Mouse (Mus musculus) heart, postnatal 25 days (tissue): ENCODE measurements around the gene Bid. TPM values are rescaled to one million over a fixed set of nuclear protein-coding genes. Genes with fewer than 3 reads are reported as not detected.

ENCODE experiments used
- DNase-seq: peaks from one replicate; pipeline ENCODE4 v3.0.0; 2022; ENCODE audit warnings: low spot score
- intact Hi-C: fragments of 180-260 bp; cut with DNase I; formaldehyde crosslinking; loops from one replicate; pipeline ENCODE4 v1.15.1; 2025
- total RNA-seq, 2 experiments: library from RNA; stranded (reverse); gene quantifications; 2 replicates each; pipeline ENCODE4 v1.2.3; 2021

Gene Bid
- total RNA-seq = 1 to 10 TPM in 1 of 2 experiments, under 1 TPM in 1; 0.89 to 1.2 TPM

DNA sequence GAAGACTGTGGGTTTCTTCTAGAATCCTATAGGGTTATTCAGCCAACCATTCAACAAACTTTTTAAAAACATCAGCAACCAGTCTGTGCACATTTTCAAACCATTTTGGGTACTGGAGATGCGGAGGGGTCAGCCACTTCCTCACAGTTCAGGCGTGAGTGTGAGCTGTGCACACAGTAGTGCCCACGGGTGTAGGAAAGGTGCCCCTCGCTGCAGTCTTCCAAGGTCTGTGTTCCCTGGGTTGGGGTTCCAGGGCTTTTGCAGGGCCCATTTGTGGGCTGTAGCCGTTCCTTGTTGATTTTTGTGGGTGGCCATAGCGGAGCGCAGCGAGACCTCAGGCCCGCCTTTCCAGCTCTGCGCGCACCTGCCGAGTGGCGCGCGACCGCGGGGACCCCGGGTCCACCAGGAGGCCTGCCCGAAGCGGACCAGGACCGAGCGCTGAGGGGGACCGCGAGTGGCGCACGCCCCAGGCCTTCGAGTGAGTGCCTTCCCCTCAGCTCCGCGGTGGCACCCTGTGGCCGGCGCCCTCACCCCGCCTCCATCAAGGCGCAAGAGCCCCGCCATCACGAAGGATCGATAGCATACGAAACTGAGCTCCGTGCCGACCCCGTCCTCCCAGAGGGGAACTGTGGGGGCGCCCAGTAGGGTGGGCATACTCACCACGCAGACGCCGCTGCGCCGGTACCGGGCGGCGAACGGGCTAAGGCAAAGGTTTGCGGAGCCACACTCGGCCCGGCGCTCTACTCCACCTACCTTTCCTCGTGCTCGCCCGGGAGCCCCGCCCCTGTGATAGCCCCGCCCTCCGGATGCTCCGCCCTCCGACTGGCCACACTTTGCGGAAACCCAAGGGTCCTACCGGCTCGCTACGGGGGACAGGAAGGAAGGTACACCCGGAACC, at the start of gene Bid:
Bid (minus strand) TSS at position 780 of the 898 bp plus-strand sequence.
- intact Hi-C loops = loop anchor here (5.0 kb wide), 1 partner anchor 266 kb away; the partner anchor contains the start of gene Pex26

DNA sequence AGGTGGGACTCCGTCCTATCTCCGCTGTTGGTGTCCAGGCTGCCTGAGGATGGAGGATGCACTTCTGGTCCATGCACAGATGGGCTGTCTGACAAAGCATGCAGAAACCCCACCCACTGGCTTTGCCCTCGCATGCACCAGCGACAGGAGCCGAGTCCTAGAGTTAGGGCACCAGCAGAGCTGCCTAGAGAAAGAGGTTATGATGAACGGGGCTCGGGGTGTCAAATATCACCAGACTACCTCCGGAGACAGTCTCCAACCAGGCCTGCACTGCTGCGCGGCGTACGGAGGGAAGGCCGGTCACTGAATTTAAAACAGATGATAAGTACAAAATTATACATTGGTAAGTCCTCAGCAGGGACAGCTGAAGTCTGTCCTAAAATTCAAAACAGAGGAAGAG, 49.2 kb upstream of the Bid start:
- DNase-seq = no peak
- intact Hi-C loops = no loop called here

More for the DNA sequence above, at the start of gene Bid:
- peak; percentile 80 for DNase-seq

DNA sequence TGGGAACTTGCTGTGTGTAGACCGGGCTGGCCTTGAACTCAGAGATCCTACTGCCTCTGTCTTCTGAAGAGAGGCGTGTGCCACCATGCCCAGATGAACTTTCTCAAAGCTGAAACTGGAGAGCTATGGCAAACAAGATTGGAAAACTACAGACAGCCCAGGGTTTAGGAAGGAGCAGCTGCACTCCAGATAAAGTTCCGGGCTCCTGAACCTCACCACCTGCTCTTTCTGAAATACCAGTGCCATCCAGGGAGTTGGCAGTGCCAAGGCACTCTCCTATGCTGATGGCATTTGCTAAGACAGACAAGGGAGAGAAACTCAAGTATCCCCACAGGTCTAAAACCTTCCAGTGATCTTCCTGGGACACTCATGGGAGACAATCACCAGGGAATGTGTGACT, 47.5 kb upstream of the Bid start:
- no peak for DNase-seq
- intact Hi-C loops = no loop called here

DNA sequence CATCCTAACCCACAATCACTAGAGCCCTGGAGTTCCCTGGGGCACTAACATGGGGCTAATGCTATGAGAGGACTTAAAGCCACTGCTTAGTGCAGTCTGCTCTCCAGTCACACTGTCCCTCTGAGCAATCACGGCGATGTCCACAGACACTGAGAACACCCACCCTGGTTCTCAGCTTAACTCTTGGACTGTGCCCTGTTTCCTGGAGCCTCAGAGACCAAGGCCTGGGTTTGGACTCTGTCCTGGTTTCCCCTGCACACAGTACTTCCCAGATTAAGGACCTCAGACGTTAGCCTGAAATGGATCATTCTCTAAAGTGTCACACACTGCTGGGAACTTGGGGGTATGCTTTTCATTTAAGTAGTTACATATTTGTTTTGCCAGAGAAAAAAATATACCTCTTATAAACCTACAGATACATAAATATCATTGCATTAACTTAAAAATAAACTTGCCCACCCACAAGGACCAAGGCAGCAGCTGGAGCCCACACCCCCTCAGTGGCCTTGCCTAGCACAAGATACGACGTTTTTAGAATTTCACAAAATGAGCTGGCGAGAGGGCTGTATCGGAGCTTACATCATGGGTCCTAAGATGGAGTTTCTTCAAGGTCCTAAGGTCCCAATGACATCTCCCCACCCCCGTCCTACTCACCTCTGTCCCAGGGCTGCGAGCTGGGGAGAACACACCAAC, 43.8 kb upstream of the Bid start:
- no peak for DNase-seq
- intact Hi-C loops = no loop called here

DNA sequence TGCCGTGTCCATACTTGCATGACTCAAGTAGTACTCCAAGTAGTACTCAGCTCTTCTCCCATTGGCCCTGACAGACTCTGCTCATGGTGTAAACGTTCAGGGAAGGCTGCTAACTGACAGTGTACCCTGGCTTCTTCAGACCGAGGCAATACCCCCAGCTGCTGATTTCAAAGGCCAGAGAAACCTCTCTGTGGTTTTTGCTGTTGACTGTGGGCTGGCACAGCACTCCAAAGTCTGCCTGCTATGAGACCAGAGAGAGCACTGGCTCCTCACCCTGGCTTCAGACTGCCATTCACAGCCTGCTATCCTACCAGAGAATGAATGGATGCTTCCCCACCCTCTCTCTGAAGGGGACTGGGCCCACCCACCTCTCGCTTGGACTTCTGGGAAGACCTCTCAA, 40.7 kb upstream of the Bid start:
- DNase-seq = no peak
- intact Hi-C loops = no loop called here

DNA sequence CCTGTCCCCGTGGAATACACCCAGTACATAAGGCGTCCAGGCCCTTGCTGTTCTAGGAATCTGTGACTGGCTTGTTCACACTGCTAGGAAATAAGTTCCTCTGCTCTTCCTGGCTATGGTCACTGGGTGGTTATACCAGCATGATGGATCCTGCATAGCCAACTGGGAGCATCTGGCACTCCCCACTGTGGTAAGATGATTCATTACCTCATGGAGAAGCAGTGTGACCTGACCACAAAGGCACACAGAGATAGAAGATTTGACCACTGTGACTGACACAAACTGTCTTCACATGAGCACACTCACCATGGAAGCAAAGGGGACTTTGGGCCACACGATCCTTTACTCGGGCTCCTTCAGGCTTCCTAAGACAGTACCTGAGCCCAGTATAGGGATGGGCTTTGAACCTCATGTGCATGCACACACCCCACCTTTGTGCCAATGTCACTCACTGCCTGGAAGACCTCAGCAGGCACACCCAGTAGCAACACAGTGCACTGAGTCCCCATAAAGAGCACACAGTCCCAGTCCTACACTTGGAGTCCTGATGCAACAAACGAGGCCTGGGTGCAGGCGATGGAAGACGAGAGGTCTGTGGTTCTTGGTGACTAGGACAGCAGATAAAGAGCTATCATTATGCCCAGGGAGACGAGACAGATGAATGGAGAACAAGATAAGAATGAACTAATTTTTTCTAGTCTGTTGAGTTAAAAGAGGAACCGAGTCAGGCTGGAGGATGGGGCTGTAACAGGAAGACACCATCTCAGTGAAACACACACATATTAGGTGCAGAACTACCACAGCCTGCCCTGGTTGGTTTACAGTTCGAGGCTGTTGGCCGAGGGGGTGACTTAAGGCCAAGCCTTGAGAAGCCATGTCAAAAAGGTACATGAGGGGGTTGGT, 39.9 kb upstream of the Bid start:
- no peak for DNase-seq
- intact Hi-C loops = no loop called here

DNA sequence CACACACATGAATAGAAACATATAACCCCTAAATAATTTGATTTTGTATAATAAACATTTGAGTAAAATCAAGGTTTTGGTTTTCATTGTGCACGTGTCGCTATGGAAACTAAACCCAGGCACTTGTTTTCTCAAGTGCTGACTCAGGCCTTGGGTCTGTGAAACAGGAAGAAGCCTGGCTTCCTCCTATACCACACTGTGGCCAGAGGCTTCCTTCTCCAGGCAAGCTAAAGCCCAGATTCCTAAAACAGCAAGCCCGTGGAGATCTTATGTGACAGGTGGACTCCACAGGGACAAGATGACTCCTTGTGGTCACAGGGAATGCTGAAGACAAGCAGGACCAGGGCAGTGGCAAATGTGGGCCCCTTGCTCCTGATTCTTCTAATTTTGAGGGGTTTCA, 38.6 kb upstream of the Bid start:
- intact Hi-C loops = no loop called here

DNA sequence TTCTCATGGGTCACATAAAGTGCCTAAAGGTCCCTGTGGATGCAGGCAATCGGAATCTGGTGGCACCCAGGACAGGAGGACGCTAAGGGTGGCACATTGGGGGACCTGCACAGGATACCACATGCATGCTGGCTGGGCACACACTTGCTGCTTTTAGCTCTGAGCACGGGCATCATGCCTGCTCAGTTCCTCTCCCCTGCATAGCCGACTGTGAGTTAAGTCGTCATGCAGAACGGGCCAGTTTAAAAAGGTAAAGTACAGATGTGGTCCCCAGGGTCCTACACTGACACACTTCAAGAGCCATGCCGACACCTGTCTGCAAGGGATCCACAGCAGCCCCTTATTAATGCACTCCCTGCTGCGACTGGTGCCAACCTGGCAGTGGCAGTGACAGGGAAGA, 37.6 kb upstream of the Bid start:
- intact Hi-C loops = loop anchor here (5.0 kb wide), 1 partner anchor 52 kb away; no protein-coding TSS in a partner anchor
- no peak for DNase-seq

More for the DNA sequence above, 38.6 kb upstream of the Bid start:
- no peak for DNase-seq

DNA sequence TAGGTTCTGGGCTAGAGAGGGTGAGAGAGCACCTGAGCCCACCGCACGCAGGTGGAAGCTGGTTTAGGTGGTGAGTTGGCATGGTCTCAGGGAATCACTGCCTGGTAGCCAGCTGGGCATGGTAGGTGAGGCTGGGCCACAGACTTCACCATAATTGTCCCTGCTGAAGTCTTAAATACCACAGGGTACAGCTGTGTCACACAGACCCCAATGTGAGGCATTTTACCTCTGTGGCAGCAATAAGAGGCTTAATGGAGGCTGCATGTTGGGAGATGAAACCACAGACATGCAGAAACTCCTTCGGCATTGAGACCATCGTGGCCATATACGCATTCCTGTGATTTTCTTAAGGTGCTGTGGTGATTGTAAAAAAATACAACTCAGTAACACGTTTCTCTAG, 35.8 kb upstream of the Bid start:
- intact Hi-C loops = loop anchor here (5.0 kb wide), 1 partner anchor 50 kb away; no protein-coding TSS in a partner anchor
- no peak for DNase-seq

DNA sequence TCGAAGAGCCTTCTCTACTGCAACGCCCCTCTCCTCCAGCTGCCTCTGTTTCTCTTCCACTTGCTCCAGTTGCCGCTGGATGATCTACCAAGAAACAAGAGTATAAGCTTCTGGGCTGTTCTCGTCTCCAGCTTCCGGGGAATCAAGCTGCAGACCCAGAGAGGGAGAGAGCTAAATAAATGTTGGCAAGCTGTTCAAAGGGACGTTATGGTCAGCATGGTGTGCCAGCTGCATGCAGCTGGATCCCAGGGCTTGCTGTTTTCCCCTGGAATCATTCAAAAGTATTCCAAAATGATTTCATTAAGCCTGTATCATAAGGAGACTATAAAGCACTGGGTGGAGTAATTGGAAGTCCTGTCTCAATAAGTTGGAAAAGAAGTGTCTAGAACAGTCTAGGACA, 34.7 kb upstream of the Bid start:
- DNase-seq = no peak
- intact Hi-C loops = loop anchor here (5.0 kb wide), 1 partner anchor 49 kb away; no protein-coding TSS in a partner anchor

DNA sequence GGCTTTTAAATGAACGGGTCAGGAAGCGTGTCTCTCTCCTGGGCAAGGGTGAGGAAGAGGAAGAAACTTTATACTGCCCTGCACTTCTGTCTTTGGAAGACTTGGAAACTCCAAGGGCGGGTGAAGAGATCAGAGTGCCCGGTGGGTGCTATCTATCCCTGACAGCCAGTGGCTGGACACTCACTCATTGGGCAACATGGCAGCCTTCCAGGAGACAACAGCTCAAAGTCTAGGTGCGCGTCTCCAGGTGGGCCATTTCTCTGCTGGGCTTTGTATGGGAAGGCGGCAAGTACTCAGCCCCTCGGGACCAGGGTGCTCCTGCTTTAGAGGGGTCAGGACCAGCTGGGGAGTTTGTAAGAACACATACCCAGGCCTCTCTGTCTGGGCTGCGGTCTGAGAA, 28.9 kb upstream of the Bid start:
- DNase-seq = no peak
- intact Hi-C loops = no loop called here

DNA sequence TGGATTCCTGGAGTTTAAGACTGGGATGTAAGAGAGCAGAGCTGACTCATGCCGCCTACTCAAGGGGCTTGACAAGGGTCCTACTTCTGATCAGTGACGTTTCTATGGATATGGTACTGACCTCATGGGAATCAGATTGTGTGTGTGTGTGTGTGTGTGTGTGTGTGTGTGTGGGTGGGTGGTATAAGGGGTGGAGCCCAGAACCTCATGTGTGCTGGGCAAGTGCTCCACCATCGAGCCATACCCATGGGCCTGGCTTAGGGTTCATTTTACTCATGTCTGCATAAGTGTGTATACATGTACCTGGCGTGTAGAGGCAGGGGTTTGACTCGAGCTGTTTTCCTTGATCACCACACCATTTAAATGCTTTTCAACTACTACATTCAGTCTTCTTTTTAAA, 27.3 kb upstream of the Bid start:
- intact Hi-C loops = no loop called here
- DNase-seq = no peak

DNA sequence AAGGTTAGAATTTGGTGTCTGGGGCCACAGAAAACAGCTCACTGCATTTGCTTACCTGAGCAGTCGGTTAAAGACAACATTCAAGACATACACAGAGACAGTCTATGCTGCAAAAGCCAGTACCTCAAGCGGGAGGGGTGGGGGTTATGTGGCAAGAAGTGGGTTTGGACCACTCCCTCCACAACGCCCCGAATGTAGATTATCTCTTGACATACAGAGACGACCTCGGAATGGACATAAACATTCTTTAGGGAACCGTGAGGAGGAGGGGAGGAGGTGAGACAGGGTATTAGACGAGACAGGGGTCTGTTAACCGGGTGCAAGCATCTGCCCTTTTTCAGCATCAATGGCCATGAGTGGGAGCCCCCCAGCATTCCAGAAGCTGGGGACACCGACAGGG, 26.9 kb upstream of the Bid start:
- no peak for DNase-seq
- intact Hi-C loops = no loop called here

DNA sequence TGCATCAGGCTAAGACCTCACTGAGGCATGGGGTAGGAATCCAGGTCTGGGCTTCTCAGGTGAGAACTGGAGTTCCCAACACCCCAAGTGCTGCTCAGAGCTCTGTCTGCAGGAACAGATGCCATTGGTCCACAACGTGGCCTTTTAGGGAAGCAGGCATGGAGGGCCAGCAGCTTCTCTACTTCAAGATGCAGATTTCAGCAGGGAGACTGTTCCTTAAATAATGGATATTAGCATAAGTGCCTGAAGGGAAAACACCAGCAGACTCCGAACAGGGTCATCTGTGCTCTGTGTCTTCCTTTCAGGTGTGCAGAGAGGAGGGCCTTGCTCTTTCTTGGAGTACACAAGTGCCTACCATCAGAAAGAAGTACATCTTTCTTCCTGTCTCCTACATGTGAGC, 26.4 kb upstream of the Bid start:
- intact Hi-C loops = no loop called here
- DNase-seq = no peak

DNA sequence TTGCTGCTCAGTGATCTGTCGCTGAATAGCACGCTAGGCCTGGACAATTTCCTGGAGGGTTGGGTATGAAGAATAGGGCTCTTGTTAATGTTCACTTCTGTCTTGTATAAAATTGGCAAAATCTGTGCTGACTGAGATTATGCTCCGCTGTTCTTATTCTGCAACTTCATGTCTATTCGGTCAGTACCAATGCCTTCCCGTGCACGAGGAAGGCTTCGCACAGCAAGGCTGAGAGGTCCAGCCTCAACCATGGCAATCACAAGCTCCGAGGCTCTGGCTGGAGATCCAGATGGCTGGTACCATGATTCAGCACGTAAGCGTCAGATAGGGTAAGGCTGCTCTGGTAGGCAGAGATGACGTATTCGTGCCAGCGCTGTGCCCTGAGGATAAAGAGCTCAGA, 24.9 kb upstream of the Bid start:
- DNase-seq = no peak
- intact Hi-C loops = no loop called here

DNA sequence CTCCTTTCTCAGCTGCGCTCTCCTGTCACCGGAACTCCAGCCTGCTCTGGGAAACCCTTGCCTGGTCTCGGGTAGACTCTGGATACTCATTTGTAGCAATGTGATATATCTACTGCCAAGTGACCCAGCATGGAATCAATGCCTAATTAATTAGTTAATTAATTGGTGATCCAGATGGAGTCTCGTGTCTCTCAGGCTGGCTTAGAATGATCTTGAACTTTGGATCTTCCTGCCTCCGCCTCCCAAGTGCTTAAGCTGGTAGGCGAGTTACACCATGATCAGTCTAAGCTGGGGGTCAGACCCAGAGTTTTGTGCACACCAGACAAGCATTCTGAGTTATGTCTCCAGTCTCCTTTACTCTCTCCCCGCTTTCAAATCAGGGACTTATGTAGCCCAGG, 24.4 kb upstream of the Bid start:
- intact Hi-C loops = no loop called here
- no peak for DNase-seq

DNA sequence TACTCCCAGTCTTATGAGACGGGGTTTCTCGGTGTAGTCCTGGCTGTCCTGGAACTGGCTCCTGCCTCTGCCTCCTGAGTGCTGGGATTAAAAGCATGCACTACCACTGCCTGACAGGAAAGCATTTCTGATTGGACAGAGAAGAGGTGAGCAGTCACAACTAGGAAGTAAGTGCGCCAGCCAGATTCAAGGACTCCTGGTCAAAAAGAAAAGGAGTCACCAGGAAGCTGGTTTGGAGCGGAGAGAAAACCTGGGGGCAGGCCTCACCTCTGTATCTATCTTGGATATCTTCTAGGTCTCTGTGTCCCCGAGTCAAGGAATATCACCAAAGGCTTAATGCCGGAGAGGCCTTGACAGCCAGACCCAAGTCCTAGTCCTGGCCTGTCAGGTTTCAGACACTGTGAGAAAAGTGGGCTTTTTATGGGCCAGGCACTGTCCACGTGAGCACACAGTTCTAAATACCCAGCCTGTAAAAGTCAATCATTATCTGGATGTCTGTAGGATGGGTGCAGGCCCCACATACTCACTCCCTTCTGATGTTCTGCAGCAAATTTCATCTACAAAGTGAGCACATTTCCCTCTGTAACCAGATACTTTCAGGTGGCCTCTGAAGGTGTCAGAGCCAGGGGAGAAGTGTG, 23.9 kb upstream of the Bid start:
- DNase-seq = no peak
- intact Hi-C loops = no loop called here

DNA sequence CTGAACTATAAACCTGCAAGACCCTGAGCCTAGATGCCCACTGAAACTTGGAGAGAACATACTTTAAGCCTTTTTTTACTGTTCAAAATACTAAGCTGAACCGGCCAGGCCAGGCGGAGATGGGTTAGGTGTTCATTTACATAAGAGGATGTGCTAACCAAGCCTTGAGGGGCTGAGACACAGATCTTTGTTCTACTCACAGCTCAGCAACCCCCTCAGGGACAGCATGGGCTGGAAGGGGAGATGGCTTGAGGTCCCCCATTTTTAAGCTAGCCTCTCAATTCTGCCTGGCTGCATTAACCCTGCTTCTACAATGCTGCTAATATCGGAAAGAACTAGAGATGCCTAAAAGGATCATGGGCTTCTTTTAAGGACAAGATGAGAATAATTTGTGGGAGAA, 23.1 kb upstream of the Bid start:
- intact Hi-C loops = no loop called here
- DNase-seq = no peak

DNA sequence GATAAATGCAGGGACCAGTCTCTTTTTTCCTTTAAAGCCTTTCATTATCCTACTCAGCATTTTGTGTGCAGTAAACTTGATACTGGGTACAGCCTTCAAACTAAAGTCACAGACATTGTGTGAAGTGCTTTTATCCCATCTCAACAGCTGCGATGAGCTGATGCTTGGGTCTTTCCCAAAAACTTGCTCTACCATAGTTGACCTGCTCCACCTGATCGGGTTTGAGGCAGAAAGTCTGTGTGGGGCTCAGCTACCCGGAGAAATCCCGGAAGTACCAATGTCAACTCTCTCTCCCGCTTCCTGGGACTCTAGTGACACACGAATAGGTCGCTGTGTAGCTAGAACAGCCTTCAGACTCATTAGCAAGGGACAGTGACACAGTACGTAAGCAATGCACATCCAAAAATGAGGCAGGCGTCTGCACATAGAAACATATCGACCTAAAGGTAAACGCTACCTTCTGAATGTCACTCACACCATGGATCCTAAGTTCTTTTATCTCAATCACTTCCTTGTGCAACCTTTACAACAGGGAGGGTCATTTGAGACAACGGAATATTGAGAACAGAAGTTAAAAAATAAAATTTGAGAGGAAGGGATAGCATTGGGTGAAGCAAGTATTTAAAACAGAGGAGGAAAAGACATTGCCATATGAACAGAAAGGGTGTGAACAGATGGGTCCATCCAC, 22.3 kb upstream of the Bid start:
- intact Hi-C loops = no loop called here
- DNase-seq = no peak
